Mouse (Mus musculus) hindbrain, embryonic 13.5 days (tissue): Measurements from ENCODE around the gene Mfsd4b1. TPM values are rescaled to one million over a fixed set of nuclear protein-coding genes. Genes with fewer than 3 reads are reported as not detected.

ENCODE experiments used
- ATAC-seq: fragments of 200-750 bp; cut with Nextera tagmentation; 2 replicates; pipeline ENCODE4 v1.8.0; 2017; ENCODE audit warnings: moderate TSS enrichment; ENCODE audit not compliant: low FRiP score
- H3K27ac ChIP-seq: fragments of 300-500 bp; sonication (generic); 2 replicates; pipeline ENCODE4 v1.5.1; 2015; ENCODE audit warnings: inconsistent platforms, mild to moderate bottlenecking, moderate library complexity
- H3K27me3 ChIP-seq: fragments of 300-500 bp; sonication (generic); 2 replicates; pipeline ENCODE4 v1.6.1; 2015; ENCODE audit warnings: mild to moderate bottlenecking, inconsistent platforms
- H3K36me3 ChIP-seq: fragments of 300-500 bp; sonication (generic); 2 replicates; pipeline ENCODE4 v1.6.1; 2015; ENCODE audit warnings: mild to moderate bottlenecking, inconsistent platforms
- H3K4me1 ChIP-seq: fragments of 300-500 bp; sonication (generic); replicated peaks from 2 replicates; pipeline ENCODE4 v1.6.1; 2015; ENCODE audit warnings: inconsistent platforms
- H3K4me2 ChIP-seq: fragments of 300-500 bp; sonication (generic); 2 replicates; pipeline ENCODE4 v1.6.1; 2015; ENCODE audit warnings: inconsistent platforms, mild to moderate bottlenecking, moderate library complexity
- H3K4me3 ChIP-seq: fragments of 300-500 bp; sonication (generic); 2 replicates; pipeline ENCODE4 v1.5.1; 2015; ENCODE audit warnings: mild to moderate bottlenecking, inconsistent platforms
- H3K9ac ChIP-seq: fragments of 300-500 bp; sonication (generic); 2 replicates; pipeline ENCODE4 v1.6.1; 2015; ENCODE audit warnings: mild to moderate bottlenecking, inconsistent platforms
- H3K9me3 ChIP-seq: fragments of 300-500 bp; sonication (generic); 2 replicates; pipeline ENCODE4 v1.6.1; 2016; ENCODE audit warnings: inconsistent platforms
- WGBS: fragments of 180-500 bp; shearing (Covaris S2); methylation state at CpG from one replicate; pipeline ENCODE4 v1.1.7; 2015; 5-methylcytosine and 5-hydroxymethylcytosine counted together
- polyA plus RNA-seq: library from polyadenylated mRNA; unstranded; fragments of >200 nt; fragmentation: Nextera tagmentation; extraction: Ambion mirVana; gene quantifications from 2 replicates; pipeline ENCODE4 v1.2.1, GENCODE M21; 2015

Mfsd4b1 gene
- polyA plus RNA-seq, 1 experiment from 2014 or later: 0.14 TPM

- no peaks in the 10 kb centered on the region for H3K36me3 ChIP-seq
- H3K4me3 ChIP-seq: no peak within 1 kb of the TSS
- no peak within 1 kb of the TSS for H3K9ac ChIP-seq
- no peak within 1 kb of the TSS for H3K4me2 ChIP-seq
- H3K4me1 ChIP-seq: no peaks in the 10 kb centered on the region
- no peaks in the 10 kb centered on the region for H3K9me3 ChIP-seq
- no peak for ATAC-seq
- H3K27ac ChIP-seq: no peak within 1 kb of the TSS
- no peaks in the 10 kb centered on the region for H3K27me3 ChIP-seq
- 91% methylated on average over 12 of the region's 12 CpGs for WGBS
Measured at GRCm38 (mm10) chr10:39986466-39986865, 38.6 kb downstream of the Mfsd4b1 start, which contains the start of gene Mfsd4b5. TSS of gene Mfsd4b5 (minus strand) at chr10:39986646.

- no peaks in the 10 kb centered on the region for H3K27me3 ChIP-seq
- no peak for ATAC-seq
- WGBS: 81% methylated on average over 5 of the region's 5 CpGs
Measured at GRCm38 (mm10) chr10:39982604-39983003, 42.5 kb downstream of the Mfsd4b1 start.

GRCm38 (mm10) chr10:39978231-39978630 lies 46.8 kb downstream of the Mfsd4b1 start:
- no peaks in the 10 kb centered on the region for H3K27me3 ChIP-seq
- no peak for ATAC-seq
- H3K4me1 ChIP-seq: no peaks in the 10 kb centered on the region
- WGBS: 100% methylated on average over 1 of the region's 1 CpGs
- no peak overlapping the region for H3K27ac ChIP-seq
- no peak overlapping the region for H3K4me2 ChIP-seq
- no peak overlapping the region for H3K9ac ChIP-seq
- H3K36me3 ChIP-seq: no peaks in the 10 kb centered on the region
- H3K4me3 ChIP-seq: no peak overlapping the region
- peaks cover 15% of the 10 kb centered on the region; the same call in 1 of the 2 replicates for H3K9me3 ChIP-seq

More at GRCm38 (mm10) chr10:39982604-39983003, 42.5 kb downstream of the Mfsd4b1 start:
- no peak overlapping the region for H3K9ac ChIP-seq
- no peak overlapping the region for H3K4me3 ChIP-seq
- H3K27ac ChIP-seq: no peak overlapping the region
- no peaks in the 10 kb centered on the region for H3K36me3 ChIP-seq
- H3K4me2 ChIP-seq: no peak overlapping the region
- H3K4me1 ChIP-seq: no peaks in the 10 kb centered on the region
- H3K9me3 ChIP-seq: peaks cover 8% of the 10 kb centered on the region; the same call in 1 of the 2 replicates

GRCm38 (mm10) chr10:39977346-39977745 lies 47.7 kb downstream of the Mfsd4b1 start:
- no peak overlapping the region for H3K27ac ChIP-seq
- H3K27me3 ChIP-seq: no peaks in the 10 kb centered on the region
- no peaks in the 10 kb centered on the region for H3K4me1 ChIP-seq
- WGBS: 92% methylated on average over 4 of the region's 4 CpGs
- no peaks in the 10 kb centered on the region for H3K36me3 ChIP-seq
- H3K4me3 ChIP-seq: no peak overlapping the region
- no peak overlapping the region for H3K9ac ChIP-seq
- peaks cover 15% of the 10 kb centered on the region; the same call in 1 of the 2 replicates for H3K9me3 ChIP-seq
- no peak overlapping the region for H3K4me2 ChIP-seq
- ATAC-seq: no peak

GRCm38 (mm10) chr10:39975771-39976170 lies 49.3 kb downstream of the Mfsd4b1 start:
- no peak for ATAC-seq
- Histone ChIP-seq H3K36me3 (no peaks in the 10 kb centered on the region), H3K4me1 (no peaks in the 10 kb centered on the region), H3K4me3 (no peak overlapping the region), H3K27ac (no peak overlapping the region), H3K4me2 (no peak overlapping the region), H3K27me3 (no peaks in the 10 kb centered on the region), H3K9ac (no peak overlapping the region), H3K9me3 (peaks cover 15% of the 10 kb centered on the region; the same call in 1 of the 2 replicates)
- WGBS: 33% methylated on average over 2 of the region's 2 CpGs

GRCm38 (mm10) chr10:39974982-39975381 lies 50.1 kb downstream of the Mfsd4b1 start:
- no peak overlapping the region for H3K4me2 ChIP-seq
- H3K27ac ChIP-seq: no peak overlapping the region
- H3K4me3 ChIP-seq: no peak overlapping the region
- no peaks in the 10 kb centered on the region for H3K36me3 ChIP-seq
- WGBS: 63% methylated on average over 11 of the region's 11 CpGs
- H3K9ac ChIP-seq: no peak overlapping the region
- no peaks in the 10 kb centered on the region for H3K4me1 ChIP-seq
- H3K9me3 ChIP-seq: peaks cover 15% of the 10 kb centered on the region; the same call in 1 of the 2 replicates
- no peak for ATAC-seq
- H3K27me3 ChIP-seq: no peaks in the 10 kb centered on the region

GRCm38 (mm10) chr10:39967512-39967911 lies 57.6 kb downstream of the Mfsd4b1 start:
- no peaks in the 10 kb centered on the region for H3K4me1 ChIP-seq

GRCm38 (mm10) chr10:39961906-39962305 lies 63.2 kb downstream of the Mfsd4b1 start:
- no peak for ATAC-seq
- Histone ChIP-seq H3K4me3 (no peak overlapping the region), H3K4me2 (no peak overlapping the region), H3K9ac (no peak overlapping the region), H3K9me3 (no peaks in the 10 kb centered on the region), H3K27me3 (peaks cover 4% of the 10 kb centered on the region; the same call in 1 of the 2 replicates), H3K27ac (no peak overlapping the region), H3K4me1 (peaks cover 12% of the 10 kb centered on the region), H3K36me3 (no peaks in the 10 kb centered on the region)
- WGBS: 69% methylated on average over 1 of the region's 1 CpGs

More at GRCm38 (mm10) chr10:39967512-39967911, 57.6 kb downstream of the Mfsd4b1 start:
- no peak for ATAC-seq
- Histone ChIP-seq H3K4me3 (no peak overlapping the region), H3K9me3 (no peaks in the 10 kb centered on the region), H3K27ac (no peak overlapping the region), H3K4me2 (no peak overlapping the region), H3K27me3 (no peaks in the 10 kb centered on the region), H3K36me3 (no peaks in the 10 kb centered on the region), H3K9ac (no peak overlapping the region)
- WGBS: 92% methylated on average over 3 of the region's 3 CpGs

GRCm38 (mm10) chr10:39960441-39960822 lies 64.6 kb downstream of the Mfsd4b1 start:
- Histone ChIP-seq H3K4me3 (peak overlapping the region; percentile 53; the same call in 1 of the 2 replicates), H3K36me3 (no peaks in the 10 kb centered on the region), H3K27me3 (peaks cover 4% of the 10 kb centered on the region; the same call in 1 of the 2 replicates), H3K4me2 (peak overlapping the region; percentile 94), H3K9ac (no peak overlapping the region), H3K27ac (no peak overlapping the region), H3K9me3 (no peaks in the 10 kb centered on the region), H3K4me1 (peaks cover 12% of the 10 kb centered on the region)
- WGBS: 48% methylated on average over 11 of the region's 11 CpGs
- ATAC-seq: peak; percentile 63

- Histone ChIP-seq H3K4me2 (peak within 1 kb of the TSS; percentile 94), H3K9me3 (no peaks in the 10 kb centered on the region), H3K27me3 (peaks cover 4% of the 10 kb centered on the region; the same call in 1 of the 2 replicates), H3K4me3 (peak within 1 kb of the TSS; percentile 53), H3K36me3 (no peaks in the 10 kb centered on the region), H3K4me1 (peaks cover 12% of the 10 kb centered on the region), H3K9ac (peak within 1 kb of the TSS; percentile 69), H3K27ac (no peak within 1 kb of the TSS)
- WGBS: 1% methylated on average over 38 of the region's 38 CpGs
- peak; percentile 99 for ATAC-seq
Measured at GRCm38 (mm10) chr10:39959761-39960440, 65.2 kb downstream of the Mfsd4b1 start, which contains the start of gene Mfsd4b3. TSS of gene Mfsd4b3 (minus strand) at chr10:39960153.

GRCm38 (mm10) chr10:39958266-39958665 lies 66.8 kb downstream of the Mfsd4b1 start:
- WGBS: 71% methylated on average over 4 of the region's 4 CpGs

GRCm38 (mm10) chr10:39956340-39956878 lies 68.7 kb downstream of the Mfsd4b1 start:
- H3K36me3 ChIP-seq: no peaks in the 10 kb centered on the region
- no peak overlapping the region for H3K4me2 ChIP-seq
- no peak overlapping the region for H3K9ac ChIP-seq
- no peak overlapping the region for H3K27ac ChIP-seq
- ATAC-seq: no peak
- no peak overlapping the region for H3K4me3 ChIP-seq
- H3K27me3 ChIP-seq: peaks cover 4% of the 10 kb centered on the region; the same call in 1 of the 2 replicates
- 82% methylated on average over 2 of the region's 2 CpGs for WGBS
- H3K4me1 ChIP-seq: peaks cover 12% of the 10 kb centered on the region
- no peaks in the 10 kb centered on the region for H3K9me3 ChIP-seq

More at GRCm38 (mm10) chr10:39958266-39958665, 66.8 kb downstream of the Mfsd4b1 start:
- no peak overlapping the region for H3K4me3 ChIP-seq
- peaks cover 4% of the 10 kb centered on the region; the same call in 1 of the 2 replicates for H3K27me3 ChIP-seq
- H3K27ac ChIP-seq: no peak overlapping the region
- H3K9ac ChIP-seq: no peak overlapping the region
- peaks cover 12% of the 10 kb centered on the region for H3K4me1 ChIP-seq
- no peak for ATAC-seq
- H3K4me2 ChIP-seq: no peak overlapping the region
- H3K9me3 ChIP-seq: no peaks in the 10 kb centered on the region
- no peaks in the 10 kb centered on the region for H3K36me3 ChIP-seq
